Mouse (Mus musculus) intestine, postnatal 0 days (tissue): ENCODE measurements at regions not wholly inside any gene's neighbourhood (a gene's known extent, or its start where the extent isn't known, plus 50 kb on each side); places are given as distances from the start of the nearest gene placed in this dataset.
A peak's percentile ranks its signal among the peaks of the same experiment; 100 is the strongest.

Source experiments
- ATAC-seq: fragments of 200-750 bp; cut with Nextera tagmentation; 2 replicates; pipeline ENCODE4 v1.8.0; 2017; ENCODE audit warnings: mild to moderate bottlenecking, moderate TSS enrichment, moderate library complexity
- H3K27ac ChIP-seq: fragments of 300-500 bp; sonication (generic); 2 replicates; pipeline ENCODE4 v1.5.1; 2014; ENCODE audit warnings: mild to moderate bottlenecking, low read depth, low read length, moderate library complexity
- H3K27me3 ChIP-seq: fragments of 300-500 bp; sonication (generic); replicated peaks from 2 replicates; pipeline ENCODE4 v1.6.1; 2014; ENCODE audit warnings: low read length, mixed read lengths; ENCODE audit not compliant: control insufficient read depth, insufficient read depth
- H3K36me3 ChIP-seq: fragments of 300-500 bp; sonication (generic); 2 replicates; pipeline ENCODE4 v1.6.1; 2014; ENCODE audit warnings: mild to moderate bottlenecking, moderate library complexity; ENCODE audit not compliant: control insufficient read depth, insufficient read depth
- H3K4me1 ChIP-seq: fragments of 300-500 bp; sonication (generic); replicated peaks from 2 replicates; pipeline ENCODE4 v1.6.1; 2014; ENCODE audit warnings: antibody characterized with exemption, low read length, mixed read lengths; ENCODE audit not compliant: control insufficient read depth, insufficient read depth
- H3K4me2 ChIP-seq: fragments of 300-500 bp; sonication (generic); replicated peaks from 2 replicates; pipeline ENCODE4 v1.6.1; 2014; ENCODE audit warnings: low read depth, mild to moderate bottlenecking, moderate library complexity
- H3K4me3 ChIP-seq: fragments of 300-500 bp; sonication (generic); 2 replicates; pipeline ENCODE4 v1.5.1; 2014; ENCODE audit warnings: low read depth, low read length
- H3K9ac ChIP-seq: fragments of 300-500 bp; sonication (generic); 2 replicates; pipeline ENCODE4 v1.6.1; 2014; ENCODE audit warnings: mild to moderate bottlenecking, low read depth, low read length
- H3K9me3 ChIP-seq: fragments of 300-500 bp; sonication (generic); 2 replicates; pipeline ENCODE4 v1.6.1; 2016; ENCODE audit warnings: mixed run types; ENCODE audit not compliant: control insufficient read depth
- CTCF ChIP-seq: sonication (generic); IDR thresholded peaks from 2 replicates; pipeline ENCODE4 v1.5.1; 2016; ENCODE audit warnings: low read depth, mild to moderate bottlenecking, control low read depth, antibody characterized with exemption, moderate library complexity
- WGBS: fragments of 180-500 bp; shearing (Covaris S2); extraction: QIAGEN DNeasy Blood & Tissue Kit; methylation state at CpG from one replicate; pipeline ENCODE4 v1.1.7; 2014; 5-methylcytosine and 5-hydroxymethylcytosine counted together

GRCm38 (mm10) chr17:3803507-3803906 lies 107.4 kb upstream of the Nox3 start:
- Histone ChIP-seq H3K27me3 (no peaks in the 10 kb centered on the region), H3K9me3 (no peaks in the 10 kb centered on the region), H3K27ac (no peak overlapping the region), H3K4me1 (no peaks in the 10 kb centered on the region), H3K4me3 (no peak overlapping the region), H3K9ac (no peak overlapping the region), H3K4me2 (no peak overlapping the region), H3K36me3 (no peaks in the 10 kb centered on the region)
- no peak for TF ChIP-seq CTCF
- ATAC-seq = no peak
- WGBS = 85% methylated on average over 1 of the region's 1 CpGs

DNA sequence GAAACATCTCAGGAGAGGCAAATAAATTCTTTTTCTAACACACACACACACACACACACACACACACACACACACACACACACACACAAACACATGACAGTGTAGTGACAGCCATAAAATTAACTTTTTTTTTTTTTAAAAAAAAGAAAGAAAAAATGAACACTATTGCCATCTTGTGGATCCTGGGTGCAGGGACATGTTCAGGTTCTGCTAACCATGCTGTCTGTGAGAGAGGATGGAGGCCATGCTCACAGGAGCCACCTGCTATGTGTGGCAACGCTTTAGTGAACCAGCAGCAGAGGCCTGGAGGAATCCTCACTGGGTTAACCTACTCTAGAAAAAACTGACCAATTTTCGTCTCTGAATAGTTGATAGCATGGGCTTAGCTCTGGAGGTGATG lies 96.5 kb upstream of the Nox3 start:
- no peak overlapping the region for H3K4me2 ChIP-seq
- H3K27me3 ChIP-seq = no peaks in the 10 kb centered on the region
- no peak overlapping the region for H3K9ac ChIP-seq
- no peaks in the 10 kb centered on the region for H3K9me3 ChIP-seq
- no peaks in the 10 kb centered on the region for H3K4me1 ChIP-seq
- no peaks in the 10 kb centered on the region for H3K36me3 ChIP-seq
- peak; percentile 33; the same call in 1 of the 2 replicates for ATAC-seq
- 25% methylated on average over 2 of the region's 2 CpGs for WGBS
- peak; percentile 65 for TF ChIP-seq CTCF
- no peak overlapping the region for H3K27ac ChIP-seq
- no peak overlapping the region for H3K4me3 ChIP-seq

- Histone ChIP-seq H3K36me3 (no peaks in the 10 kb centered on the region), H3K27ac (no peak overlapping the region), H3K4me1 (no peaks in the 10 kb centered on the region), H3K9me3 (no peaks in the 10 kb centered on the region), H3K4me2 (no peak overlapping the region), H3K9ac (no peak overlapping the region), H3K27me3 (no peaks in the 10 kb centered on the region), H3K4me3 (no peak overlapping the region)
- no peak for TF ChIP-seq CTCF
- WGBS = 77% methylated on average over 1 of the region's 1 CpGs
- no peak for ATAC-seq
Measured at GRCm38 (mm10) chr17:3782156-3782555, 86.1 kb upstream of the Nox3 start.

- Histone ChIP-seq H3K27ac (no peak overlapping the region), H3K9me3 (no peaks in the 10 kb centered on the region), H3K4me3 (no peak overlapping the region), H3K4me1 (no peaks in the 10 kb centered on the region), H3K36me3 (no peaks in the 10 kb centered on the region), H3K4me2 (no peak overlapping the region), H3K9ac (no peak overlapping the region), H3K27me3 (no peaks in the 10 kb centered on the region)
- no peak for TF ChIP-seq CTCF
- no peak for ATAC-seq
Measured at GRCm38 (mm10) chr17:3777691-3778090, 81.6 kb upstream of the Nox3 start.

DNA sequence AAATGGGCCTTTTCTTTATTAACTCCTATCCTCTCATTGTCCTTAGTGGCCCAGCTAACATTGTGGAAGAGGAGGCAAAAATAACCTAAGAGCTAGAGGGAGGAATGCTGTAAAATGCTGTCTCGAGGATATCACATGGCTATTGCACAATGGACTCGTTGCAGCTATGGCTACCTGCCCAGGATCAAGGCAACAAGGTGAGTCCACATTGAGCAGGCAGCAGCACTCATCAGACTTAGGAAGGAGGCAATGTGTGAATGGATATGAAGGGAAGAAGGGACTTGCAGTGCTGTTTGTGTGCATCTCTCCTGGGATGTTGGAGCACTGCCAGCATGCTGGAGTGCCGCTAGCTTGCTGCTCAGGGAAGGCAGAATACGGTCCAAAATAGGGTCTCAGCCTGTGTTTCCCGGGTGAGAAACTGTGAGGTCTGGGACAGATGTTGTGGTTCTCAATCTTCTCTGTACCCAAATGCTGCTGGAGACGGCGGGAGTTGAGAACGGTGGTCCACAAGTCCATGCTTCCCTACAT lies 51.8 kb upstream of the Nox3 start:
- H3K4me1 ChIP-seq = no peaks in the 10 kb centered on the region
- H3K9me3 ChIP-seq = no peaks in the 10 kb centered on the region
- no peak overlapping the region for H3K4me3 ChIP-seq
- no peak overlapping the region for H3K27ac ChIP-seq
- H3K4me2 ChIP-seq = no peak overlapping the region
- H3K36me3 ChIP-seq = no peaks in the 10 kb centered on the region
- whole genome bisulfite sequencing = 72% methylated on average over 8 of the region's 8 CpGs
- TF ChIP-seq CTCF = no peak
- no peak overlapping the region for H3K9ac ChIP-seq
- no peaks in the 10 kb centered on the region for H3K27me3 ChIP-seq
- no peak for ATAC-seq
